Mouse (Mus musculus) frontal cortex, adult 2 months (tissue): ENCODE results near the gene Dut. TPM values are rescaled to one million over a fixed set of nuclear protein-coding genes. Genes with fewer than 3 reads are reported as not detected.

ENCODE experiments used
- DNase-seq, 2 experiments: peaks; one replicate each; pipeline ENCODE4 v3.0.0; 2022; ENCODE audit warnings: low spot score in 1 of 2; ENCODE audit errors: extremely low spot score in 1 of 2
- polyA plus RNA-seq: library from polyadenylated mRNA; depleted of rRNA; stranded (reverse); fragments of >200 nt; gene quantifications from 2 replicates; pipeline ENCODE4 v1.2.3, GENCODE M21; 2012; rRNA removed

Gene Dut
- 34.9 and 38.6 TPM in 2 replicates for polyA plus RNA-seq

- DNase-seq = peak; percentile 81 to 90
Observed at GRCm38 (mm10) chr2:125247108-125247961, at the start of gene Dut. Gene Dut, plus strand, starts transcription at chr2:125247190.

GRCm38 (mm10) chr2:125208894-125209596 is 37.9 kb upstream of the Dut start:
- DNase-seq = no peak

GRCm38 (mm10) chr2:125211831-125212510 is 35.0 kb upstream of the Dut start:
- DNase-seq = no peak

- DNase-seq = peak; percentile 28 to 92
Observed at GRCm38 (mm10) chr2:125214592-125214991, 32.4 kb upstream of the Dut start.

GRCm38 (mm10) chr2:125217286-125217685 is 29.7 kb upstream of the Dut start:
- no peak for DNase-seq

GRCm38 (mm10) chr2:125218566-125218965 is 28.4 kb upstream of the Dut start:
- no peak for DNase-seq

- no peak for DNase-seq
Observed at GRCm38 (mm10) chr2:125219268-125219667, 27.7 kb upstream of the Dut start.

GRCm38 (mm10) chr2:125221673-125222072 is 25.3 kb upstream of the Dut start:
- no peak for DNase-seq

- no peak for DNase-seq
Observed at GRCm38 (mm10) chr2:125228472-125229409, 18.2 kb upstream of the Dut start.

GRCm38 (mm10) chr2:125232183-125232582 is 14.8 kb upstream of the Dut start:
- DNase-seq = no peak

GRCm38 (mm10) chr2:125233537-125233936 is 13.5 kb upstream of the Dut start:
- no peak for DNase-seq

- no peak for DNase-seq
Observed at GRCm38 (mm10) chr2:125234049-125234448, 12.9 kb upstream of the Dut start.

- no peak for DNase-seq
Observed at GRCm38 (mm10) chr2:125245545-125246285, 1.3 kb upstream of the Dut start.

GRCm38 (mm10) chr2:125246669-125247068 is 321 bp upstream of the Dut start:
- DNase-seq = no peak

GRCm38 (mm10) chr2:125247962-125248235 is 909 bp downstream of the Dut start:
- no peak for DNase-seq

- no peak for DNase-seq
Observed at GRCm38 (mm10) chr2:125248256-125248655, 1.3 kb downstream of the Dut start.

GRCm38 (mm10) chr2:125249339-125249738 is 2.3 kb downstream of the Dut start:
- DNase-seq = no peak

GRCm38 (mm10) chr2:125249874-125250273 is 2.9 kb downstream of the Dut start:
- DNase-seq = no peak

- DNase-seq = no peak
Observed at GRCm38 (mm10) chr2:125251781-125252180, 4.8 kb downstream of the Dut start.

- peak; percentile 14 to 66 for DNase-seq
Observed at GRCm38 (mm10) chr2:125252275-125252674, 5.3 kb downstream of the Dut start.
